Comparison of ENCODE assay signal across 20 mouse cellular contexts in genomic region chr12:46566324-46566723, GRCm38 (mm10).
A peak's percentile ranks its signal among the peaks of the same experiment; 100 is the strongest.
DNase-seq lines count a peak whose midpoint lies in the region; ATAC-seq and TF ChIP-seq lines count a peak whose summit lies in the region.
"Had no signal": no experiment of that assay in that cellular context is flagged by ENCODE, and none has a peak within 500 bp of the region (broad histone marks: within the 10 kb centered on the region; RNA-seq: fewer than 3 reads in every experiment).

No protein-coding gene starts in this region.

- H3K4me1 ChIP-seq in forebrain, embryonic 15.5 days: peaks cover 8% of the 10 kb centered on the region
- no peaks in the 10 kb centered on the region for H3K4me1 ChIP-seq in forebrain, embryonic 11.5 days (replicated peaks; ENCODE audit: control insufficient read depth, insufficient read depth, low read length)
- no peaks in the 10 kb centered on the region for H3K4me1 ChIP-seq in hindbrain, postnatal 0 days (ENCODE audit: insufficient read depth, low read length)
- peaks cover 2% of the 10 kb centered on the region; the same call in 1 of the 2 replicates for H3K4me1 ChIP-seq in hindbrain, embryonic 16.5 days (ENCODE audit: control insufficient read depth, insufficient read depth, low read depth, low read length)
- H3K4me1 ChIP-seq in forebrain, postnatal 0 days (ENCODE audit: insufficient read depth): no peaks in the 10 kb centered on the region
- no peaks in the 10 kb centered on the region for H3K4me1 ChIP-seq in heart, embryonic 12.5 days (replicated peaks)
- H3K4me1 ChIP-seq: embryonic facial prominence, embryonic 13.5 days; intestine, embryonic 15.5 days had no signal

- no peaks in the 10 kb centered on the region for H3K27me3 ChIP-seq in forebrain, embryonic 15.5 days
- H3K27me3 ChIP-seq in forebrain, embryonic 11.5 days (ENCODE audit: control insufficient read depth, insufficient read depth, low read length): no peaks in the 10 kb centered on the region
- no peaks in the 10 kb centered on the region for H3K27me3 ChIP-seq in hindbrain, postnatal 0 days (ENCODE audit: insufficient read depth, low read length)
- no peaks in the 10 kb centered on the region for H3K27me3 ChIP-seq in hindbrain, embryonic 16.5 days (replicated peaks; ENCODE audit: control insufficient read depth, insufficient read depth, low read length)
- H3K27me3 ChIP-seq in forebrain, postnatal 0 days (ENCODE audit: insufficient read depth, low read length): no peaks in the 10 kb centered on the region
- no peaks in the 10 kb centered on the region for H3K27me3 ChIP-seq in heart, embryonic 12.5 days (replicated peaks)
- H3K27me3 ChIP-seq: CH12.LX; embryonic facial prominence, embryonic 13.5 days; intestine, embryonic 15.5 days had no signal

- no peak overlapping the region for H3K4me2 ChIP-seq in forebrain, embryonic 15.5 days (replicated peaks)
- no peak overlapping the region for H3K4me2 ChIP-seq in forebrain, embryonic 11.5 days (ENCODE audit: low read depth, low read length, severe bottlenecking)
- H3K4me2 ChIP-seq in hindbrain, postnatal 0 days (ENCODE audit: low read depth, low read length): no peak overlapping the region
- no peak overlapping the region for H3K4me2 ChIP-seq in hindbrain, embryonic 16.5 days (ENCODE audit: low read length)
- no peak overlapping the region for H3K4me2 ChIP-seq in forebrain, postnatal 0 days (ENCODE audit: low read depth)
- no peak overlapping the region for H3K4me2 ChIP-seq in heart, embryonic 12.5 days
- H3K4me2 ChIP-seq: embryonic facial prominence, embryonic 13.5 days; heart, embryonic 11.5 days; intestine, embryonic 15.5 days had no signal

- H3K36me3 ChIP-seq in forebrain, embryonic 15.5 days: no peaks in the 10 kb centered on the region
- H3K36me3 ChIP-seq in forebrain, embryonic 11.5 days (ENCODE audit: control insufficient read depth, insufficient read depth, low read length): no peaks in the 10 kb centered on the region
- no peaks in the 10 kb centered on the region for H3K36me3 ChIP-seq in hindbrain, postnatal 0 days (ENCODE audit: insufficient read depth, low read length)
- no peaks in the 10 kb centered on the region for H3K36me3 ChIP-seq in hindbrain, embryonic 16.5 days (ENCODE audit: control insufficient read depth, insufficient read depth, low read length)
- no peaks in the 10 kb centered on the region for H3K36me3 ChIP-seq in forebrain, postnatal 0 days (ENCODE audit: insufficient read depth)
- no peaks in the 10 kb centered on the region for H3K36me3 ChIP-seq in heart, embryonic 12.5 days
- H3K36me3 ChIP-seq: embryonic facial prominence, embryonic 13.5 days; intestine, embryonic 15.5 days had no signal

- peak; percentile 73 for ATAC-seq in forebrain, embryonic 15.5 days (replicated peaks)
- no peak for ATAC-seq in forebrain, embryonic 11.5 days (replicated peaks; ENCODE audit: low FRiP score)
- no peak for ATAC-seq in hindbrain, postnatal 0 days
- ATAC-seq in hindbrain, embryonic 16.5 days: no peak
- ATAC-seq in forebrain, postnatal 0 days: no peak
- ATAC-seq in heart, embryonic 12.5 days (ENCODE audit: insufficient number of reproducible peaks, low FRiP score): no peak
- ATAC-seq: activated CD4-positive, CD25-positive, alpha-beta regulatory T cell, adult 4 months; intestine, embryonic 15.5 days; Patski had no signal

- WGBS in forebrain, embryonic 15.5 days: 12% methylated on average over 2 of the region's 2 CpGs
- WGBS in forebrain, embryonic 11.5 days: 50% methylated on average over 2 of the region's 2 CpGs
- WGBS in hindbrain, postnatal 0 days: 20% methylated on average over 2 of the region's 2 CpGs
- 24% methylated on average over 2 of the region's 2 CpGs for WGBS in hindbrain, embryonic 16.5 days
- 12% methylated on average over 2 of the region's 2 CpGs for WGBS in forebrain, postnatal 0 days
- 48% methylated on average over 2 of the region's 2 CpGs for WGBS in heart, embryonic 12.5 days

- H3K27ac ChIP-seq in forebrain, embryonic 15.5 days (replicated peaks): no peak overlapping the region
- no peak overlapping the region for H3K27ac ChIP-seq in forebrain, embryonic 11.5 days (ENCODE audit: low read depth, low read length)
- no peak overlapping the region for H3K27ac ChIP-seq in hindbrain, postnatal 0 days
- H3K27ac ChIP-seq in hindbrain, embryonic 16.5 days (ENCODE audit: low read depth, low read length): no peak overlapping the region
- H3K27ac ChIP-seq in forebrain, postnatal 0 days (ENCODE audit: low read depth, low read length): no peak overlapping the region
- H3K27ac ChIP-seq in heart, embryonic 12.5 days (ENCODE audit: poor library complexity, severe bottlenecking): no peak overlapping the region
- H3K27ac ChIP-seq: embryonic facial prominence, embryonic 13.5 days; heart, adult 2 months; intestine, embryonic 15.5 days had no signal

- DNase-seq in forebrain, embryonic 11.5 days (ENCODE audit: low spot score): no peak
- peak; percentile 31 for DNase-seq in hindbrain, postnatal 0 days (ENCODE audit: low spot score)
- peak; percentile 73 for DNase-seq in brain, embryonic 14.5 days (ENCODE audit: low read depth)
- peak; percentile 4 for DNase-seq in forebrain, postnatal 0 days
- DNase-seq: adrenal gland, postnatal 14 days; cerebellum, adult 18-20 months; cerebellum, adult 9-11 months; cerebellum, postnatal 36 days; gastrocnemius, postnatal 10 days; heart, adult 2 months; kidney, adult 18-20 months had no signal

- TF ChIP-seq CTCF in hindbrain, postnatal 0 days (IDR thresholded peaks at IDR 0.05; ENCODE audit: low read depth): no peak
- no peak for TF ChIP-seq CTCF in brain, embryonic 14.5 days (IDR thresholded peaks at IDR 0.05; ENCODE audit: borderline replicate concordance, extremely low read depth, insufficient read depth, insufficient read length)
- TF ChIP-seq CTCF in forebrain, postnatal 0 days (IDR thresholded peaks at IDR 0.05; ENCODE audit: low read depth): no peak

- no peak overlapping the region for H3K9ac ChIP-seq in forebrain, embryonic 15.5 days (replicated peaks)
- H3K9ac ChIP-seq in forebrain, embryonic 11.5 days (ENCODE audit: low read length): no peak overlapping the region
- H3K9ac ChIP-seq in hindbrain, postnatal 0 days (replicated peaks; ENCODE audit: low read length): no peak overlapping the region
- no peak overlapping the region for H3K9ac ChIP-seq in hindbrain, embryonic 16.5 days (ENCODE audit: low read depth, low read length)
- H3K9ac ChIP-seq in forebrain, postnatal 0 days: no peak overlapping the region
- no peak overlapping the region for H3K9ac ChIP-seq in heart, embryonic 12.5 days
- H3K9ac ChIP-seq: embryonic facial prominence, embryonic 13.5 days; intestine, embryonic 15.5 days had no signal

- H3K4me3 ChIP-seq in forebrain, embryonic 15.5 days: no peak overlapping the region
- H3K4me3 ChIP-seq in forebrain, embryonic 11.5 days (ENCODE audit: low read depth, low read length): no peak overlapping the region
- no peak overlapping the region for H3K4me3 ChIP-seq in hindbrain, postnatal 0 days (ENCODE audit: low read length)
- no peak overlapping the region for H3K4me3 ChIP-seq in hindbrain, embryonic 16.5 days (ENCODE audit: low read length)
- no peak overlapping the region for H3K4me3 ChIP-seq in forebrain, postnatal 0 days (ENCODE audit: low read depth, low read length)
- H3K4me3 ChIP-seq in heart, embryonic 12.5 days: no peak overlapping the region
- H3K4me3 ChIP-seq: embryonic facial prominence, embryonic 13.5 days; heart, adult 2 months; intestine, embryonic 15.5 days had no signal

- no peak for TF ChIP-seq POLR2A in brain, embryonic 14.5 days (IDR thresholded peaks at IDR 0.05; ENCODE audit: borderline replicate concordance, extremely low read depth, insufficient read depth, insufficient read length, poor library complexity, severe bottlenecking)

- no peaks in the 10 kb centered on the region for H3K9me3 ChIP-seq in forebrain, embryonic 15.5 days
- no peaks in the 10 kb centered on the region for H3K9me3 ChIP-seq in forebrain, embryonic 11.5 days (ENCODE audit: control insufficient read depth, low read length)
- no peaks in the 10 kb centered on the region for H3K9me3 ChIP-seq in hindbrain, postnatal 0 days (ENCODE audit: low read length)
- no peaks in the 10 kb centered on the region for H3K9me3 ChIP-seq in hindbrain, embryonic 16.5 days (ENCODE audit: control insufficient read depth, low read length)
- no peaks in the 10 kb centered on the region for H3K9me3 ChIP-seq in forebrain, postnatal 0 days (ENCODE audit: low read length)
- H3K9me3 ChIP-seq in heart, embryonic 12.5 days (replicated peaks): no peaks in the 10 kb centered on the region
- H3K9me3 ChIP-seq: embryonic facial prominence, embryonic 13.5 days; intestine, embryonic 15.5 days had no signal
